ENCODE assay signal across 8 mouse cellular contexts in the genomic region with DNA sequence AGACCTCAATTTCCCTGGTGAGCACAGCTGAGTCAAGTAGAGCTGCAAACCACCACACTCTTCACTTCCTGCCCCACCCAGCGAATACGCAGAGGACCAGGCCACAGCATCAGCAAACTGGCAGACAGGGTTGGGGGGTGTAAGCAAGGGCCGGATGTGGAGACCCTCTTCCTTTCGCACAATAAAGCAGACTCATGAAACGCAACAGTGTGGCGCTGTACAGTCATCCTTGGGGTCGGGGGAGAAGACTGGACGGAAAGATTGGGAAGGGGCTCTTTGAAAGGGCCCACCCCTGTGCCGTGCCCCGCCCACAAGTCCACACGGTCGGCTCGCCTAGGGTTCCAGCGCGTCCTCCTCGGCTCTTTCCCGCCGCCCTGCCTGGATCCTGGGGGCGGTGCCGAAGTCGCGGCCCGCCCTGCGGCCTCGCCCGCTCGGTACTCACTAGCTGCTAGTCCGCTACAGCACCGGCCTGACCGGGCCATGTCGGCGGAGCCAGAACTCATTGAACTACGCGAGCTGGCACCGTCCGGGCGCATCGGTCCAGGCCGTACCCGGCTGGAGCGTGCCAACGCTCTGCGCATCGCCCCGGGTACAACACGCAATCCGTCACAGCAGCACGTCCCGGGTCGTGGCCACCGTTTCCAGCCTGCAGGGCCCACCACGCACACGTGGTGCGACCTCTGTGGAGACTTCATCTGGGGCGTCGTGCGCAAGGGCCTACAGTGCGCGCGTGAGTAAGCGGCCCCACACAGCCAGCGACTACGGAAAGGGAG. TPM values are rescaled to one million over a fixed set of nuclear protein-coding genes. Genes with fewer than 3 reads are reported as not detected.
A peak's percentile ranks its signal among the peaks of the same experiment; 100 is the strongest.
DNase-seq lines count a peak whose midpoint lies in the region; ATAC-seq and TF ChIP-seq lines count a peak whose summit lies in the region.

A gene (plus strand): TSS at position 439 of the 773 bp plus-strand sequence.

- WGBS in heart, adult 2 months, result 5% methylated on average over 63 of the region's 63 CpGs
- under 1% methylated on average over 58 of the region's 63 CpGs for whole genome bisulfite sequencing in liver, embryonic 11.5 days

- no peaks in the 10 kb centered on the region for H3K27me3 ChIP-seq in heart, adult 2 months (ENCODE audit: control insufficient read depth, insufficient read depth, low read length)
- H3K27me3 ChIP-seq in liver, embryonic 11.5 days (replicated peaks; ENCODE audit: control insufficient read depth, insufficient read depth, low read length), result peaks cover 7% of the 10 kb centered on the region; the same call in 1 of the 2 replicates

- H3K4me2 ChIP-seq in liver, embryonic 11.5 days, result peak within 1 kb of the TSS; percentile 99

- H3K36me3 ChIP-seq in heart, adult 2 months (ENCODE audit: control insufficient read depth, insufficient read depth, low read length), result no peaks in the 10 kb centered on the region
- H3K36me3 ChIP-seq in liver, embryonic 11.5 days (ENCODE audit: control insufficient read depth, insufficient read depth, low read length), result no peaks in the 10 kb centered on the region

- TF ChIP-seq POLR2A in heart, adult 2 months (IDR thresholded peaks at IDR 0.05; ENCODE audit: insufficient read depth, low read depth, low read length), result peak; percentile 44; the same call in 1 of the 2 replicates

- no peak within 1 kb of the TSS for H3K27ac ChIP-seq in left cerebral cortex, adult 2 months
- peak within 1 kb of the TSS; percentile 59 for H3K27ac ChIP-seq in heart, adult 2 months
- peak within 1 kb of the TSS; percentile 63 for H3K27ac ChIP-seq in liver, embryonic 11.5 days (ENCODE audit: low read depth, low read length)

- TF ChIP-seq EP300 in heart, adult 2 months (IDR thresholded peaks at IDR 0.05; ENCODE audit: insufficient read depth, low read depth, low read length), result 0 out of 2 replicates have a peak, but pooled peaks have one; percentile 27

- peak within 1 kb of the TSS; percentile 86 for H3K9ac ChIP-seq in heart, adult 2 months (ENCODE audit: low read depth, low read length)
- peak within 1 kb of the TSS; percentile 81 for H3K9ac ChIP-seq in liver, embryonic 11.5 days (ENCODE audit: low read depth, low read length)

- H3K79me2 ChIP-seq in heart, adult 2 months (replicated peaks; ENCODE audit: control insufficient read depth, insufficient read depth, low read length), result no peaks in the 10 kb centered on the region

- peak; percentile 50 for ATAC-seq in liver, embryonic 11.5 days (replicated peaks; ENCODE audit: low FRiP score)
- ATAC-seq in monocyte, adult 5-6 weeks (replicated peaks; ENCODE audit: insufficient number of reproducible peaks, low FRiP score, low TSS enrichment, poor library complexity, severe bottlenecking), result peak; percentile 11; the same call in 1 of the 2 replicates

- peak within 1 kb of the TSS; percentile 44 for H3K4me3 ChIP-seq in left cerebral cortex, adult 2 months
- peak within 1 kb of the TSS; percentile 51 for H3K4me3 ChIP-seq in heart, adult 2 months
- peak within 1 kb of the TSS; percentile 61 for H3K4me3 ChIP-seq in liver, embryonic 11.5 days (ENCODE audit: low read depth, low read length)

- TF ChIP-seq CTCF in left cerebral cortex, adult 2 months (IDR thresholded peaks at IDR 0.05), result no peak
- TF ChIP-seq CTCF in heart, adult 2 months (IDR thresholded peaks at IDR 0.05), result no peak

- DNase-seq in left cerebral cortex, adult 2 months (ENCODE audit: extremely low spot score in 1 of 2, low spot score in 2 of 2), result no peak
- no peak for DNase-seq in left cerebral cortex, adult 11 months (ENCODE audit: low spot score)
- peak; percentile 72 for DNase-seq in embryo, embryonic 9.5 days (ENCODE audit: extremely low spot score)
- peak; percentile 83 to 86 for DNase-seq in heart, adult 2 months
- DNase-seq in kidney, adult 18-20 months, result peak; percentile 82
- peak; percentile 77 for DNase-seq in liver, embryonic 11.5 days (ENCODE audit: low spot score)
- DNase-seq in thymus, postnatal 0 days (ENCODE audit: low spot score), result peak; percentile 88

- intact Hi-C loops in left cerebral cortex, adult 2 months (cut with DNase I), result no loop called here
- intact Hi-C loops in heart, adult 2 months (cut with DNase I), result no loop called here

- no peaks in the 10 kb centered on the region for H3K9me3 ChIP-seq in liver, embryonic 11.5 days (ENCODE audit: control insufficient read depth, low read length)

- peaks cover 14% of the 10 kb centered on the region for H3K4me1 ChIP-seq in heart, adult 2 months (ENCODE audit: control insufficient read depth, insufficient read depth, low read length)
- peaks cover 50% of the 10 kb centered on the region for H3K4me1 ChIP-seq in liver, embryonic 11.5 days (replicated peaks; ENCODE audit: control insufficient read depth, insufficient read depth, low read length)

RNA-seq across cellular contexts. Expression of the gene that starts here (rescaled TPM):
- 10 to 100 TPM; 19.7 to 20.5 TPM for total RNA-seq in left cerebral cortex, adult 2 months (2021)
- total RNA-seq in heart, adult 2 months (2021), result 10 to 100 TPM; 12.6 to 13.4 TPM
- polyA plus RNA-seq in heart, adult 2 months (2012; rRNA removed), result 15.5 and 18.5 TPM in 2 replicates
- polyA plus RNA-seq in liver, embryonic 11.5 days (2014; fragmentation: Nextera tagmentation; extraction: Ambion mirVana), result 31.2 and 37.0 TPM in 2 replicates
- total RNA-seq in monocyte, adult 5-6 weeks (2017), result 67.8 to 117 TPM (median 83.9 TPM) in 3 replicates
- 52.1 and 56.2 TPM in 2 replicates for polyA plus RNA-seq in thymus, postnatal 0 days (2015; fragmentation: Nextera tagmentation; extraction: Ambion mirVana)

Comparison
In these comparisons a context has a peak if more than half of its experiments do, and no peak if none do; other contexts are left out.
1. DNase-seq: peak in embryo, embryonic 9.5 days (single experiment), heart, adult 2 months (2 of 2), kidney, adult 18-20 months (single experiment), liver, embryonic 11.5 days (single experiment) and thymus, postnatal 0 days (single experiment); none in left cerebral cortex, adult 2 months (0 of 2) and left cerebral cortex, adult 11 months (single experiment).
2. Peak in every context shown above with its lines, with median percentiles within 50 percentile points of each other: H3K4me3 ChIP-seq.